Comparison of ENCODE assay signal across 8 mouse cellular contexts in the genomic region with DNA sequence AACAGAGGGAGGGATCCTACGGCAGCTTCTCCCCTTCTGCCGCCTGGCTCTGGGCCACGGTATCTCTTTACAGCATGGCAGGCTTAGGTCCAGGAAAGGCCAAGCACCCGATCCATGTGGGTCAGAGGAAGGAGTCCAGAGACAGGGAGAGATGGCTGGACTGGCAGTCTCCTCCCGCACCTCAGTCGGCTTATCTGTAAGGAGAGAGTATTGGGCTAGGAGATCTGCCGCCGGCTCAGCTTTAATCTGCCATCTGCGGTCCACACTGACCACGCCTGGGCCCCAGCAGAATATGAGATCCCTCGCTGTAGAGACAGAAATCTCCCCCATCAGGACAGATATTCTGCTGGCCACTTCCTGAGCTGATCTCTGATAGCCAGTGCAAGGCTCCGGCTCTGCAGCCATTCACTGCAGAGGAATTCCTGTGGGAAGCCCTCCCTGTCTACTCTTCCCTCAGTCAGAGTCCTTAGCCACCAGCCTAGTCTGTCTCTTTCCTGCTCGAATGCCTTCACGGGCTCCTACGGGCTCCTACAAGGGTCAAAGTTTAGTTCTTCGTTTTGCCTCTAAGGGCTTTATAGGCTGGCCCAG. TPM values are rescaled to one million over a fixed set of nuclear protein-coding genes. Genes with fewer than 3 reads are reported as not detected.
DNase-seq lines count a peak whose midpoint lies in the region; ATAC-seq lines count a peak whose summit lies in the region.

No protein-coding gene starts in this region.

- peak; percentile 11; the same call in 1 of the 2 replicates for ATAC-seq in kidney, embryonic 14.5 days (ENCODE audit: low FRiP score, low TSS enrichment)
- no peak for ATAC-seq in monocyte, adult 5-6 weeks (replicated peaks; ENCODE audit: insufficient number of reproducible peaks, low FRiP score, low TSS enrichment, poor library complexity, severe bottlenecking)

- DNase-seq in retina, postnatal 1 day = peak; percentile 67
- no peak for DNase-seq in retina, embryonic 14.5 days (ENCODE audit: low spot score)
- DNase-seq in gastrocnemius, postnatal 14 days = peak; percentile 78
- DNase-seq in lung, postnatal 14 days = peak; percentile 53
- DNase-seq in left cerebral cortex, adult 9 months (ENCODE audit: low spot score in 2 of 2) = no peak
- no peak for DNase-seq in right cerebral cortex, postnatal 36 days (ENCODE audit: low spot score in 2 of 2)

- H3K9ac ChIP-seq in kidney, embryonic 14.5 days (ENCODE audit: low read depth, low read length) = peak overlapping the region; percentile 25; the same call in 1 of the 2 replicates

- WGBS in kidney, embryonic 14.5 days = 23% methylated on average over 16 of the region's 16 CpGs

- no peak overlapping the region; the same call in 1 of the 2 replicates for H3K4me3 ChIP-seq in kidney, embryonic 14.5 days (ENCODE audit: low read length)

- H3K27ac ChIP-seq in kidney, embryonic 14.5 days (ENCODE audit: low read depth, low read length) = no peak overlapping the region; the same call in 1 of the 2 replicates

- H3K27me3 ChIP-seq in kidney, embryonic 14.5 days (ENCODE audit: control insufficient read depth, insufficient read depth, low read length) = no peaks in the 10 kb centered on the region

- no peaks in the 10 kb centered on the region for H3K36me3 ChIP-seq in kidney, embryonic 14.5 days (ENCODE audit: control insufficient read depth, insufficient read depth, low read length)

- intact Hi-C loops in gastrocnemius, postnatal 14 days (cut with DNase I; ENCODE audit: low total_unique reads) = no loop called here

- H3K4me2 ChIP-seq in kidney, embryonic 14.5 days (replicated peaks; ENCODE audit: low read depth, low read length) = 0 out of 2 replicates have a peak overlapping the region, but pooled peaks have one; percentile 15

- H3K4me1 ChIP-seq in kidney, embryonic 14.5 days (ENCODE audit: control insufficient read depth, insufficient read depth, low read length) = peaks cover 18% of the 10 kb centered on the region

- no peaks in the 10 kb centered on the region for H3K9me3 ChIP-seq in kidney, embryonic 14.5 days (ENCODE audit: control insufficient read depth, low read length)

RNA-seq across cellular contexts. Expression of gene Btg2, which starts 8.0 kb away (rescaled TPM):
- 10 to 100 TPM; 19.7 to 44.2 TPM for total RNA-seq in gastrocnemius, postnatal 14 days (2021)
- polyA plus RNA-seq in kidney, embryonic 14.5 days (2014; fragmentation: Nextera tagmentation; extraction: Ambion mirVana) = 20.8 and 28.6 TPM in 2 replicates
- total RNA-seq in monocyte, adult 5-6 weeks (2017) = 390 to 783 TPM (median 430 TPM) in 3 replicates

RNA-seq across cellular contexts. Expression of gene Chit1, which starts 24.1 kb away (rescaled TPM):
- total RNA-seq in gastrocnemius, postnatal 14 days (2021) = not detected
- polyA plus RNA-seq in kidney, embryonic 14.5 days (2014; fragmentation: Nextera tagmentation; extraction: Ambion mirVana) = 0.14 and 0.28 TPM in 2 replicates
- total RNA-seq in monocyte, adult 5-6 weeks (2017) = 0.67 to 1.4 TPM (median 0.85 TPM) in 3 replicates

RNA-seq across cellular contexts. Expression of gene Fmod, which starts 49.9 kb away (rescaled TPM):
- 100 to 1,000 TPM; 197 to 203 TPM for total RNA-seq in gastrocnemius, postnatal 14 days (2021)
- 1.7 and 4.0 TPM in 2 replicates for polyA plus RNA-seq in kidney, embryonic 14.5 days (2014; fragmentation: Nextera tagmentation; extraction: Ambion mirVana)
- not detected in 3 replicates for total RNA-seq in monocyte, adult 5-6 weeks (2017)

Comparison
In these comparisons a context has a peak if more than half of its experiments do, and no peak if none do; other contexts are left out.
1. DNase-seq: peak in retina, postnatal 1 day (single experiment), gastrocnemius, postnatal 14 days (single experiment) and lung, postnatal 14 days (single experiment); none in retina, embryonic 14.5 days (single experiment), left cerebral cortex, adult 9 months (0 of 2) and right cerebral cortex, postnatal 36 days (0 of 2).
2. RNA of gene Fmod, which starts 49.9 kb away (total RNA-seq): 197 to 203 TPM in gastrocnemius, postnatal 14 days; not detected in monocyte, adult 5-6 weeks; every median in the first group is over 100 times any median in the second.